Mouse (Mus musculus) CD4-positive helper T cell, adult 2 months (primary cell): ENCODE data around the gene Rtp2.
A peak's percentile ranks its signal among the peaks of the same experiment; 100 is the strongest.
"Not testable (repeated sequence)": the region's sequence is repeated elsewhere in the genome, so short reads cannot be mapped to it uniquely, and the experiment has no call there.

Experiments
- DNase-seq: peaks from one replicate; pipeline ENCODE4 v3.0.0-alpha.2; 2012; ENCODE audit warnings: low read depth, missing footprints, low spot score

Rtp2 gene

DNA sequence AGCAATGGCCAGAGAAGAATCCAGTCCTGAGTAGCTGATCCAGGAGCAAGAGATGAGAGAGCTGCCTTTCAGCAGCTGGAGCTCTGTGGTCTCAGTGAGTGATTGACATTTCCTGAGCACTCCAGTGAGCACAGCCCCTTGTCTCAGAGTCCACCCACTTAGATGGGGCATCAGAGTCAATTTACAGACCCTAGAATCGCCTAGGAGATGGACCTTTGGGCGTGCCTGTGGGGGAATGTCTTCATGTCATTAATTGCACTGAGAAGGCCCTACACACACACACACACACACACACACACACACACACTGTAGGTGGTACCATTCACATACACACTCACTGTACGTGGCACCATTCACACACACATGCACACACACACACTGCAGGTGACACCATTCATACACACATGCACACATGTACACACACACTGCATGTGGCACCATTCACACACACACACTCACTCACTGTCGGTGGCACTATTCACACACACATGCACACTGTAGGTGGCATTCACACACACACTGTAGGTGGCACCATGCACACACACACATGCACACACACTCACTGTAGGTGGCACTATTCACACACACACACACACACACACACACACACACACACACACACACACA lies 20.0 kb upstream of the Rtp2 start:
- no peak for DNase-seq

DNA sequence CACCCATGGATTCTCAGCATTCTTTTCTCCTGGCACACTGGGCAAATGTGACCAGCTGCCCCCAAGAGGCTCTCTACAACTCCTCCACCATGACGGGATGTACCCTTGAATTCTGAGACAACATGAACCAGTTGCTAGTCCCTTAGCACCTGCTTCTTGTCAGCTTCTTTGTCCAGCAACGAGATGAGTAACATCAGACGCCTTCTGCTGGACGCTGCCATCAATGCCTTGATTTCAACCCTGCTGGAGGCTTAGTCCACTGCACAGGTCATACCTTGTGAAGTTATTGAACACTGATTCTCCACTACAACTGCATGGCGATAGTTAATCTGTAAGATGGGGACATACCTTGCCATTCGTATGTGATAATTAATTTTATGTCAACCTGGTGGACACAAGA lies 15.5 kb upstream of the Rtp2 start:
- DNase-seq = no peak

DNA sequence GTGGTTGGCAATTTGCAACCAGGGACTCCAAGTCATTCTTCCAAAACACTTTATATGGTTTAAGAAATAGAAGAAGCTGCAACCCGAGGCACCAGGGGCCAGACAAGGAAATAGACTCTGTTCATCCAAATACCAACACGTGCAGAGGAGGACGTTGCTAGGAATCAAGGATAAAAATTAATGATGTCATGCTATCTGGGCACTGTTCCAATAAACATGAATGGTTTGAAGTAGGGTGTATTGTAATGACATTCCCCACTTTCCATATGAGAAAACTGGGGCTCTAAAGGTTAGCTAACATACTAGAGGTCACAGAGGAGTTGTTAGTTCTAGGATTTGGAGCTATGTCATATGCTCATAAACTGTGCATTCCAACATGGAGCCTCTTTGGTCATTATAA lies 12.6 kb upstream of the Rtp2 start:
- DNase-seq = no peak

DNA sequence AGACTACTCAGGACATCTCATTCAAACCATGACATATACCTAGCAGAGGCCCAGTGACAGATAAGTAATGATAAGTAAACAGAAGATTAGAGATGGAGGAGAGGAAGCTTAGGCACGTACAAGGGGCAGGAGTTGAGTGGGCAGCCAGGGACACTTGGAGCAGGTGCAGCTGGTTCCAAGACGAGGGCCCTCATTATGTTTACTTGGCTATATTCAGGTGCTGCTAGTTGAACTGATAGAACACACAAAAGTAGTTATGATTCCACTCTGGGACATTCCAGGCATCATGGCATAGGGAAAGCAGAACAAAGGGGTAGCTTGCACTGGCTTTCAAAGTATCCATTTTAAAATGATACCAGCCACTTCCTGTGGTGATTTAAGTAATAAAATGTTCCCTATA lies 2.2 kb upstream of the Rtp2 start:
- DNase-seq = no peak

DNA sequence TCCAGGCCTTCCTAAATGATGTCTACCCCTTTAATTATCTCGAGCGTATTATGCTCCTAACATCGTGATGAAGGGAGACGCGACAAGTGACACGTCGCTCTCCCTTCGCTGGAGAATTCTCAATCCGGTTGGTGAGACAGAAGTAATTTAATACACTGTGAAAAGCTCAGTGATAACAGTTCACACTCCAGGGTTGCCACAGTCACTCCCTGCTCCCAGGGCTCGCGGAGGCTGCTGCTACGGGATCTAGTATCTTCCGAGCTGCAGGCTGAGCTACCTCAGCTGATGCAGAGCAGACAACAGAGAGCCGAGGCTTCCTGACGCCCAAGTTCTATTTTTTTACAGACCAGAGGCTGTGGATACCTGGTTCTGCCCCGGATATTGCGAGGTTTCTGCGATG lies 919 bp downstream of the Rtp2 start:
- no peak for DNase-seq

DNA sequence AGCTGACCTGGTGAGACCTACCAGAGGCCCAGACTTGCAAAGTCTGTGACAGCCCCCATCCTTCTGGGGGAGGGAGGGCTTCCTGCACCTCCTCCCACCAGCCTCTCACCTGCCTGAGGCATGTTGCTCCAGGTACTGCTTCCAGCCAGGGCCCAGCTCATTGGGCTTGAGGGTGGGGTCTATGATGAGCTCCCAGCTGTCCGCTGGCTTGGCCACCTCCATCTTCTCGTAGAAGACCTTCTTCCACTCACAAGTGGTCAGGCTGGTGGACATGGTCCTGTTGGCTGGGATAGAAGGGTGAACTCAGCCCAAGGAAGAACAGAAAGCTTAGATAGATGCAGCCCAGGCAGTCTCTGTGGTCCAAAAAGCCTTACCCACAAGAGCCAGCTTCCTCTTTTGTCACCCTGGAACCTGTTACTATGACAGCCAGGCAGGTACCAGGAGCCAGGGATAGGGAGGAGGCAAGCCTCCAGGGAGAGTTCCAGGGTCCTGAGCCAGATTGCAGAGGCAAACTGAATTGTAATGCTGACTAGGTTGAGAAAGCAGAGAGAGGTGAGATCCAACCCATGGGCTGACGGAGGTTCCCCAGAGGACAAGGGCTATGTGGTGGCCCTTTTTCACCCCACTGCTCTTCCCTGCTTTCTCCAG lies 1.6 kb downstream of the Rtp2 start:
- no peak for DNase-seq

DNA sequence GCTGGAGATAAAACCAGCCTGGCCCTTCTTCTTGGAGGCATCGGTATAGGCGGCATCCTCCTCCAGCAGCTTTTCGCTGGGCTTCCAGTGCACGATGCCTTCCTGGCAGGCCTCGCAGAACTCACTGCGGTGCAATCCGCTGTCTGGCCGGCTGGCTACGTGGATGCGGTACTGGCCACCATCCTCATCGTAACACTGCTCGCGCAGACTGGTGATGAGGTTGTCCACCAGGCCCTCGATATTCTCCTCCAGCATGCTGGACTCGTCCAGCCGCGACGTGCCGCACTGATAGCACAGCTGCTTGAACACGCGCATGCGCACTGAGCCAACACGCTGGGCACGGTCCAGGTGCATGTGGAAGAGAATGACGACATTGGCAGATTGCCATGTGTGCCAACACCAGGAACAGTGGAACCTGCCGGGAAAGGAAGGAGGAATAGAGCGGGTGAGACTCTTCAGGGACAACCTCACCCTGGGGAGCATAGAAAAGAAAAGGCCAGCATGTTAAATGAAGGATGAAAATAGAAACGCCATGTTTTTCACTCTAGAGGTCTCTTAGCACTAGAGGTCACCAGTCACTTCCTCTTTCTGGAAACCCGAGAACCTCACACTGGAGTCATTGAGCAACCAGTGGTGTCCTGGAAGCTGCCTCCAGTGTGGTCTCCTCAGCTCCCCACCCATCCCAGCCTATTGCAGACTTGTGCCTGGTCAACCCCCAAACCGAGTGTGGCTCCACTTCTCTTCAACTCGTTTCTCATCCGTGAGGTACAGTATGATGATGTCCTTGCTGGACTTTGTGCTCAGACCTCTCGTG lies 4.7 kb downstream of the Rtp2 start:
- DNase-seq = no peak

DNA sequence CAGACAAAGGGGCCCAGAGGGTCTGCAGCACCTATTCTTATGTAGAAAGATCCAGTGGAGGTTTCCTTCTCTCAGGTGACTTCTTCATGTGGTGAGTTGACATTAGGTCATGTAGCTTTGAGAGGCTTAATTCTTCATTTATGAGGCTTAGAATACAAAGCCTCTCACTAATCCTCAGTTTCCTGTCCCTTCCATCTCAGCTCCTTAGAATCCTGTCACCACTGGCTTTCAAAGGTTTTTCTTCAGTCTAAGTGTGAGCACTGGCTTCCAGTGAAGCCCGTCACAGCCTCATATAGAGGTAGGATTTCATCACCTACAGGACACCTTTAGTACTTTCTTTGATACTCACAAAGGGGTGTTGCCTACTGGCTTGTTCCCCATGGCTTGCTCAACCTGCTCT lies 9.3 kb downstream of the Rtp2 start:
- DNase-seq = no peak

DNA sequence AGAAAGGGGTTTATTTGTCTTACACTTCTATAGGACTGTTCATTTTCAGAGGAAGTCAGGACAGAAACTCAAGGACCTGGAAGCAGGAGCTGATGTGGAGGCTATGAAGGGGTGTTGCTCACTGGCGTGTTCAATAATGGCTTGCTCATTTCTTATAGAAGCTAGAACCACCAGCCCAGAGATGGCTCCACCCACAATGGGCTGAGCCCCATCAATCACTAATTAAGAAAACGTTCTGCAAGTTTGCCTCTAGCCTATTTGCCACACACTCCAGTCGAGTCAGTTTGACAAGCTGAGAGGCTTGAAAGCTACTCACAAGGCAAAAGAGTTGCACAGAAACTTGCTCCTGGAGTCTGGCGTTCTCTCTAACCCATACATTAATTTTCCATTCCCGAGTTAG lies 10.5 kb downstream of the Rtp2 start:
- DNase-seq = no peak

DNA sequence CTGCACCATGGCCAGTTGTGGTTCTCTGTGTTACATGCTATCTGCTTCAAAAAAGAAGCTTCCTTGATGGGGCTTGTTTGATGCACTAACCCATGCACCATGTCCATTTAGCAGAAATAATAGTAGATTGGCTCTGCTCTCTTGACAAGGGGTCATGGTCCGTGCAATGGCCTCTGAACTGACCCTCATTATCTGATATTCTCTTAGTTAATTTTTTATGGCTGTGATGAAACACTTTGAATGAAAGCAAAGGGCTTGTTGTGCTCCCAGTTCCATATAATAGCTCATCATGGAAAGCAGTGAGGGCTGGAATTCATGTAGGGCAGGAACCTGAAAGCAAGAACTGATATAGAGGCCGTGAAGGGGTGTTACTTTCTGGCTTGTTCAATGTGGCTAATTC lies 12.8 kb downstream of the Rtp2 start:
- no peak for DNase-seq

DNA sequence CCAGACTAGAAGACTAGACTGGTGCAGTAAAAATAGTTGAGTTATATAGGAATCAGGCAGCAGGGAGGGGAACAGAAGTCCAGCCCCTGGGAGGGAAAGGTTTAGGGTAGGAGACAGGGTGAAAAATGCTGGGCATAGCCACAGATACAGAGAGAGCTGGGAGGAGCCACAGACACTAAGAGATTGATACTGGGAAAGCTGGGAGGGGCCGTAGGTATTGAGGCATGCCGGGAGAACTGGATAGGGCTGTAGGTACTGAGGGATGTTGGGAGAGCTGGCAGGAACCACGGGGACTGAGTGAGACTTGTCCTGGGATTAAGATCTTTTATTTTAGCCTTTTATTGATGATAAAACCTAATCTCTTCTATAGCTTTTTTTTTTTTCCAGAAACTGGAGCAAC lies 18.8 kb downstream of the Rtp2 start:
- DNase-seq = no peak

DNA sequence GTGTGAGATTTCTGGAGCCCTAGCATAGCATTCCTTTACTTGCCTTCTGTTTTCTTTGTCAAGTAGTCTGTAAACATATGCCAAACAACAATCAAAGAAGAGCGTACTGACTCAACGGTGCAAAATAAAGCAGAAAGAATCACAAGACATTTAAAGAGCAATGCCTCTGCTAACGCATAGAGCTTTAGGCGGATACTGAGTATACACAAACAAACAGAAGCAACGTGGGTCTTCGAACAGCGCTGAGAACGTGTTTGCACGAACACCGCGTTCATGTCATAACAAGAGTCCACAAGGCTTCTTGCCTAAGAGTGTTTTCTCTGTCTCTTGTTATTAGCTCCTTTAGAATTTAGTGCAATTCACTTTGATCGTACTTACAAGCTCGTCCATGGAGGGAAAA lies 19.5 kb downstream of the Rtp2 start:
- no peak for DNase-seq

DNA sequence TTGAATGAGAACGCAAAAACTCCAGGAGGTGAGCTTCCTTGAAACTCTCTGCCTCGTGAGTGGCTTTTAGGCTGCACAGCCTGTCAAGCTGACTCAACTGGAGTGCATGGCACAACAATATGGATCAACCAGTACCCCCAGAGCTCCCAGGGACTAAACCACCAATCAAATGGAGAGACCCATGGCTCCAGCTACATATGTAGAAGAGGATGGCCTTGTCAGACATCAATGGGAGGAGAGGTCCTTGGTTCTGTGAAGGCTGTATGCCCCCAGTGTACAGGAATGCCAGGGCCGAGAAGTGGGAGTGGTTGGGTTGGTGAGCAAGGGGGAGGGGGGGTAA lies 23.2 kb downstream of the Rtp2 start:
- DNase-seq = not testable (repeated sequence)

DNA sequence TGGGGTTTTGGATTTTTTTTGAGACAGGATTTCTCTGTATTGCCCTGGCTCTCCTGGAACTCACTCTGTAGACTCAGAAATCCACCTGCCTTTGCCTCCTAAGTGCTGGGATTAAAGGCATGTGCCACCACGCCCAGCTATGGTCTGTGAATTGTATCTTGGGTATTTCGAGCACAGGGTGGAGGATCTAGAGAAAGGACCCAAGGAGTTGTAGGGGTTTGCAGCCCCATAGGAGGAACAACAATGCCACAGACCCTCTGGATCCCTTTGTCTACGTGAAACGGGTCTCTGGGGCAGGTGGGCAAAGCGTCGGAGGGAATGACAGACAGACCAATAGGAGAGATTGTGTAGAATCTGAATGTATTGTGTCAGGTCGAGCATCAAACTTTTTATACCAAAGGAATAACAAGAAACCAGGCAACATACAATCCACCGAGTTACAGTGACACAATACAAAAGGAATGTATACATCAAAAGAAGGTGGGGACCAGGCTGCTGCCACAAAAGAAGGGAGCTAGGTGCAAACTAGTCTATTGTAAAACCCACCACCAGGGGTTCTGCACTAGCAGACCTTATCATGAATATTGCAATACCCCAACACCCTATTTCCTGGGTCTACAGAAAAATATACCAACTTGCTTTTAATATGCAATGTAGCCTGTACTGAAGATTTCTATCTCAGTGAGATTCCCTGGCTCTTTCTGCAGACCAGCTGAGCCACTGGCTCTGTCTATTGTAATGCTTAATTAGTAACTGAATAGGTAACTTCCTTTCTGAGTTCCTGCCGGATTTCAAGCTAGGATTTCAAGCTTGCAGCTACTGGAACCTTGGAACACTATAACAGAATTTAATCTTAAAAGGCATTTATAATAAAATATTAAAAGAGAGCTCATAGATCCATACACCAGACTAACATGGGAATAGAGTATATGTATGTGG lies 23.8 kb downstream of the Rtp2 start:
- not testable (repeated sequence) for DNase-seq

DNA sequence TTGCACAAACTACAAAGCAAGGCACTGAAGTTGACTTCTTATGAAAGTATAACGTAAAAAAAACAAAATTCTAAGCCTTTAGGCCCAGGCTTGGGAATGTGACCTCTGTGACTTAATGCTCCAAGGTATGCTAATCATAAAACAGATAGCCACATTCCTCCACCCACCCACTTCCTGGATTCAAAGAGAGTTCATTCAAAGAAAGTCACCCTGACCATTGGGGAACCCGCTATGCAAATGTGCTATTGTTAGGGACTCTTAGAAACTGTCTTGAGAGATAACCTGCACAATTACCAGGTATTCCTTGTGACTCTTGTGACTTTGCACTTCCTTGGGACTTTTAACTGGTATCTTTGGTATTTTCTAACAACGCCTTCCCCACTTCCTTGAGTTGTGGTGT lies 25.6 kb downstream of the Rtp2 start:
- DNase-seq = not testable (repeated sequence)

DNA sequence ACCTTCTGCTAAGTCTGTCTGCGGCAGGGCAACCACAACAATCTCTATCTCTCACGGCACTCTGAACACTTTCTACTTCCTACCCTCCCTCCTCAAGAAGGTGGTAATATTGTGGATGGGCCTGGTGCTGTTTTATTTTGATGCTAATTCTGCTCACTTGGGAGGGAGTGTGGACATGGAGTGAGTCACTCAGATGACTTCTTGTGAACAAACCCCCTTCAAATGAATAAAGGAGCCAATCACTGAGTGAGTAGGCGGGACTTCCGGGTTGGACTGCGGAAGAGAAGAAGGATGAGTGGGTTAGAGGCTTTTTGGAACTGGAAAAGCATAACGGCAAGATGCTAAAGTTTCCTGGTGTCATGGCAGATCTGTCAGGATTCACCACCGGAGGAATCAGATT lies 30.8 kb downstream of the Rtp2 start:
- DNase-seq = no peak

DNA sequence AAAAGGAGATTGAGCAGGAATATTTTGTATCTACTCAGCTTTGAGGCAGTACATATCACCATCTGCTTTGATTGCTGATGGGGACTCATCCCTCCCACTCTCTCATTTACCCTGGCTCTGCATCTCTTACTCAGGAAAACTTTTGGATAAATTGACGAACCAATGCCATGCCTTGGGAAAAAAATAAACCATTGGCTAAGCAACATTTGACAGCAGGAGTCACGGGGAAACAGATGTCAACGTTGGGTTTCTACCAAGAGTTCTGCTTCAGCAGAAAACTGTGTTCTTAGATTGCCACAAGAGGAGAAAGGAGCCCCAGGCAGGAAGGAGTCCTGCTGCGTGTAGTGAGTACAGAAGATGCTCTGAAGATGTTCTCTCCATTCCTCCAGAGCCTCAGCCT lies 32.1 kb downstream of the Rtp2 start:
- no peak for DNase-seq

DNA sequence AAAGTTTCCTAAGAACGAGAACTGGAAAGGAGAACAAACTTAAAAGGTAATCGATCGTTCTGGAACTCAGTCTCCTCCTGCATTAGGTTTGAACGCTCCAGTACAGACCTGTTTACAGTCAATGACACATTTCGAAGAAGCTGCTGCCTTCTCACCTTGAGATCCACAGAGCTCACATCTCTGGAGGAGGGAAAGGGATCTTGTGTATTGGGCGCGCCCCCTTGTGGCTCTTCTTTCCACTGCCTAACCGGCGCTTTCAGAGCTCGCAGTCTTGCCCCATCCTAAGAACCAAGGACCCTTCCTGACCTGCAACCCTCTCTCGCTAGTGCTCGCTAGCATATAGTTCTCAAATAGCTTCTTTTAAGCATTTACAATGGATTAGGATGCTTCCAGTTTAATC lies 33.4 kb downstream of the Rtp2 start:
- DNase-seq = peak; percentile 70

DNA sequence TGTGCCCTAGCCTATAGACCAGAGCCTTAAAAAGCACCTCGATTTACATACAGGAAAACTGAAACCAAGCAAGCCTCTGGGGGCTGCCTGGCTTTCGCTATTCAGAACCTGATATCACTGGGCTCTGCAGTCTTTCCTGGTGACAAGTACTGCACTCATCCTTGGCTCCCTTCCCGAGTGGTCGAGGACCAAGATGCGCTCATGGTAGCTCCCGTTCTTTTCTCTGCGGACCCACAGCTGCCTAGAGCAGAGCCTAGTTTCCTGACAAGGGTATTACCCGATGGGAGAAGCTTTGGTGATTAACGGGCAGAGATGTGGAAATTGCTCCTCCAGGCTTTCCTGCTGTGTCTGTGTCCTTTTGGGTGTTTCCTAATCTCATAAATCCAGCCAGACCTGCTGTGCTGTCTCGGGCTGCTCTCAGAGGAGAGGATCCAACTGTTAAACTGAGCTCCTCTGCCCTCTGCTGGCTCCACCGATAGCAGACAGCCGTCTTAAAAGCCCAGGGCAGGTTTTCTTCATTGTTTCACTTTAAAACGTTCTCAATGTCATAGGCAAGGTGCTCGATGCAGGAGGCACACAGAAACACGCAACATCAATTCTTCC lies 34.1 kb downstream of the Rtp2 start:
- DNase-seq = peak; percentile 71

DNA sequence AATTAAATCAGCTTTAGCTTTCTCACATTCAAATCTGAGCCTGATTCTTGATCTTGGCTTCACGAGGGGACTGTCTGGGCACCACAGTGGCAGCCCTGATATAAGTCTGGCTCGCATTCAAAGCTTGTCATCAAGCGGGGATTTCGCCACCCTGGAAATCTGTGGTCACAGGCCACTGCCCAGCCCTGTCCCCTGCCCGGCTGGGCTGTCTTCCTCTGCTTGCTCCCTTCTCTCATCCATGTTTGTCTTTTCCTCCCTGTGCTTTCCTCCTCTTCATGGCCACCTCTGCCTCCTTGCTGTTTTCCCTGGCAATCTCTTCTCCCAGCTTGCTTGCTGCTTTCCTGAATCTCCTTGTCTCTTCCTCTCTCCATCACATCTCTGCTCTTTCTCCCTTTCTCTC lies 34.7 kb downstream of the Rtp2 start:
- no peak for DNase-seq

DNA sequence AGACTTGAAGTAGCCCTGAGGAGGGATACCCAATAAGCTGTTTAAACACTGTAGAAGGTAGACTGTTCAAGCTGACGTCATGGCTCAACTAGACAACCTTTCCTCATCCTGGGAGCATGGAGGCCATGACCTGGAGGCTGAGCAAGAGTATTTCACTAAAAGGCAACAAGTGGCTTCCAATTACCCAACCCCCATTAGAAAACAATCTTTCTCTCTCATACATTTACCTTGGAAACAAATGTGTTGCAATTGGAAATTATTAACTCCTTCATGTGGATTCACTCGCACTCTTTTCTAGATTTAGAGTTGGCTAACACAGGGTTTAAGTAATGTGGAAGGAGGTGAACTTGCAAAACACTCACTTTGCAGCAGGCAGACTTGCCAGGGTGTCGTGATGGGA lies 37.1 kb downstream of the Rtp2 start:
- no peak for DNase-seq

DNA sequence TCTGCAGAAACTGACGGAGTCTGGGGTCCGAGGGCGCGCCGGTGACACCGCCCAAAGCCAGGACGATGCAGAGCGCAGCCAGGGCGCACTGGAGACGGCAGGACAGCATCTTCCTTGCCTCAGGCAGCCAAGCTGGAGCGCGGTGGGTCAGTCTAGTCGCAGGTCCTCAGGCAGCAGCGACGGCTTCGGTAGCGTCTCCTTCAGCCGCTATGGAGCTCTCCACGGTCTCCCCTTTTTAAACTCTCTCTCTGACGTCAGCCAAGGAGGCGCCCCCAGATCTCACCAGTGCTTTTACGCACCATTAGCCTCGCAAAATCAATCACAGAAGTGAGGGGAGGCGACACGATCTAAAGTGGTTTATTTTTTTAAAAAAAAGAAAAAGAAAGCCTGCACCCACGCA lies 41.6 kb downstream of the Rtp2 start, which contains the start of gene Sst:
Gene Sst (minus strand): TSS at position 323 of the 400 bp plus-strand sequence.
- no peak for DNase-seq
